Mouse (Mus musculus) MEL (cell line): ENCODE data around the gene Fgf3. TPM values are rescaled to one million over a fixed set of nuclear protein-coding genes. Genes with fewer than 3 reads are reported as not detected.

Experiments used
- DNase-seq: peaks from one replicate; pipeline ENCODE4 v3.0.0; 2011; ENCODE audit warnings: low read depth, low spot score
- H3K27ac ChIP-seq: 2 replicates; pipeline ENCODE4 v1.5.1; 2012; ENCODE audit warnings: low read depth, mild to moderate bottlenecking, control low read depth, low read length, moderate library complexity; ENCODE audit not compliant: control insufficient read depth
- H3K27me3 ChIP-seq, 2 experiments: fragments of 150-350 bp in 1 of 2; sonication (generic) in 1 of 2; 2 replicates each; pipeline ENCODE4 v1.6.1; 2012; ENCODE audit warnings: low read length in 2 of 2, mild to moderate bottlenecking in 2 of 2, improper control_type of control experiment in 1 of 2, moderate library complexity in 1 of 2; ENCODE audit not compliant: insufficient read depth in 2 of 2, control insufficient read depth in 1 of 2
- H3K36me3 ChIP-seq, 2 experiments: 2 replicates each; pipeline ENCODE4 v1.6.1; 2012 to 2014; ENCODE audit warnings: low read length in 2 of 2, improper control_type of control experiment in 1 of 2, inconsistent platforms in 1 of 2, mild to moderate bottlenecking in 1 of 2; ENCODE audit not compliant: insufficient read depth in 2 of 2, control insufficient read depth in 1 of 2
- H3K4me1 ChIP-seq, 2 experiments: fragments of 150-350 bp in 1 of 2; sonication (generic) in 1 of 2; 2 replicates each; pipeline ENCODE4 v1.6.1; 2012; ENCODE audit warnings: low read length in 2 of 2, improper control_type of control experiment in 1 of 2, mild to moderate bottlenecking in 1 of 2; ENCODE audit not compliant: insufficient read depth in 2 of 2, control insufficient read depth in 1 of 2
- H3K4me3 ChIP-seq, 2 experiments: fragments of 150-350 bp in 1 of 2; sonication (generic) in 1 of 2; 2 replicates each; pipeline ENCODE4 v1.5.1; 2012; ENCODE audit warnings: low read depth in 2 of 2, low read length in 2 of 2, mild to moderate bottlenecking in 2 of 2, moderate library complexity in 2 of 2, control low read depth in 1 of 2, improper control_type of control experiment in 1 of 2; ENCODE audit not compliant: control insufficient read depth in 1 of 2, insufficient read depth in 1 of 2
- H3K79me2 ChIP-seq: 2 replicates; pipeline ENCODE4 v1.6.1; 2012; ENCODE audit warnings: mild to moderate bottlenecking, low read length, moderate library complexity; ENCODE audit not compliant: control insufficient read depth, poor library complexity, insufficient read depth
- H3K9ac ChIP-seq: 2 replicates; pipeline ENCODE4 v1.6.1; 2012; ENCODE audit warnings: low read depth, mild to moderate bottlenecking, control low read depth, low read length, moderate library complexity; ENCODE audit not compliant: control insufficient read depth, poor library complexity, severe bottlenecking
- H3K9me3 ChIP-seq: fragments of 150-350 bp; sonication (generic); replicated peaks from 2 replicates; pipeline ENCODE4 v1.6.1; 2012; ENCODE audit warnings: mild to moderate bottlenecking, low read length, improper control_type of control experiment, moderate library complexity; ENCODE audit not compliant: insufficient read depth
- BHLHE40 ChIP-seq: IDR thresholded peaks from 2 replicates; pipeline ENCODE4 v1.6.1; 2012; ENCODE audit warnings: low read depth, mild to moderate bottlenecking, inconsistent platforms, low read length, improper control_type of control experiment, borderline replicate concordance
- CHD1 ChIP-seq: IDR thresholded peaks from 2 replicates; pipeline ENCODE4 v1.6.1; 2012; ENCODE audit warnings: low read depth, mild to moderate bottlenecking, inconsistent platforms, low read length, improper control_type of control experiment
- CHD2 ChIP-seq: IDR thresholded peaks from 2 replicates; pipeline ENCODE4 v1.6.1; 2011; ENCODE audit warnings: low read length, improper control_type of control experiment
- CTCF ChIP-seq, 3 experiments: IDR thresholded peaks in 2 of 3; conservative IDR thresholded peaks in 1 of 3; 2 replicates each; pipeline ENCODE4 v1.5.1; 2011 to 2012; ENCODE audit warnings: low read length in 3 of 3, low read depth in 2 of 3, mild to moderate bottlenecking in 2 of 3, improper control_type of control experiment in 1 of 3, inconsistent platforms in 1 of 3, mixed read lengths in 1 of 3, moderate library complexity in 1 of 3; ENCODE audit not compliant: control insufficient read depth in 1 of 3, insufficient read depth in 1 of 3, poor library complexity in 1 of 3, severe bottlenecking in 1 of 3
- E2F4 ChIP-seq: IDR thresholded peaks from 2 replicates; pipeline ENCODE4 v1.6.1; 2011; ENCODE audit warnings: low read depth, low read length, improper control_type of control experiment, borderline replicate concordance
- ELF1 ChIP-seq: IDR thresholded peaks from 2 replicates; pipeline ENCODE4 v1.6.1; 2014; ENCODE audit warnings: low read depth, mild to moderate bottlenecking, inconsistent platforms, low read length, improper control_type of control experiment, moderate library complexity
- EP300 ChIP-seq, 2 experiments: IDR thresholded peaks; 2 replicates each; pipeline ENCODE4 v1.6.1; 2011; ENCODE audit warnings: improper control_type of control experiment in 2 of 2, low read length in 2 of 2, low read depth in 1 of 2, mild to moderate bottlenecking in 1 of 2
- GATA1 ChIP-seq: IDR thresholded peaks from 2 replicates; pipeline ENCODE4 v1.6.1; 2011; ENCODE audit warnings: low read depth, low read length, improper control_type of control experiment
- HCFC1 ChIP-seq: IDR thresholded peaks from 2 replicates; pipeline ENCODE4 v1.6.1; 2012; ENCODE audit warnings: low read depth, mild to moderate bottlenecking, inconsistent platforms, low read length, improper control_type of control experiment, moderate library complexity
- MAX ChIP-seq: IDR thresholded peaks from 2 replicates; pipeline ENCODE4 v1.6.1; 2011; ENCODE audit warnings: low read length, improper control_type of control experiment
- MAZ ChIP-seq: IDR thresholded peaks from 2 replicates; pipeline ENCODE4 v1.6.1; 2012; ENCODE audit warnings: low read depth, mild to moderate bottlenecking, inconsistent platforms, low read length, improper control_type of control experiment
- MXI1 ChIP-seq: IDR thresholded peaks from 2 replicates; pipeline ENCODE4 v1.6.1; 2011; ENCODE audit warnings: mild to moderate bottlenecking, low read depth, low read length, improper control_type of control experiment
- MYB ChIP-seq: IDR thresholded peaks from 2 replicates; pipeline ENCODE4 v1.6.1; 2011; ENCODE audit warnings: mild to moderate bottlenecking, low read depth, low read length, improper control_type of control experiment
- MYC ChIP-seq: IDR thresholded peaks from 2 replicates; pipeline ENCODE4 v1.6.1; 2011; ENCODE audit warnings: low read depth, mild to moderate bottlenecking, low read length, improper control_type of control experiment, moderate library complexity
- NRF1 ChIP-seq: IDR thresholded peaks from 2 replicates; pipeline ENCODE4 v1.6.1; 2014; ENCODE audit warnings: low read depth, mild to moderate bottlenecking, inconsistent platforms, low read length, improper control_type of control experiment, moderate library complexity; ENCODE audit not compliant: poor library complexity, insufficient read depth, severe bottlenecking
- POLR2A ChIP-seq, 2 experiments: IDR thresholded peaks; 2 replicates each; pipeline ENCODE4 v1.6.1; 2011 to 2012; ENCODE audit warnings: low read length in 2 of 2, mild to moderate bottlenecking in 2 of 2, control low read depth in 1 of 2, improper control_type of control experiment in 1 of 2, low read depth in 1 of 2, moderate library complexity in 1 of 2; ENCODE audit not compliant: control insufficient read depth in 1 of 2, insufficient read depth in 1 of 2, poor library complexity in 1 of 2
- SMC3 ChIP-seq: IDR thresholded peaks from 2 replicates; pipeline ENCODE4 v1.6.1; 2011; ENCODE audit warnings: low read depth, low read length, improper control_type of control experiment
- TBP ChIP-seq: IDR thresholded peaks from 2 replicates; pipeline ENCODE4 v1.8.0; 2011; ENCODE audit warnings: low read depth, low read length, improper control_type of control experiment
- USF1 ChIP-seq: IDR thresholded peaks from 2 replicates; pipeline ENCODE4 v1.6.1; 2014; ENCODE audit warnings: low read depth, mild to moderate bottlenecking, inconsistent platforms, low read length, improper control_type of control experiment, moderate library complexity
- ZC3H11A ChIP-seq: IDR thresholded peaks from 2 replicates; pipeline ENCODE4 v1.6.1; 2012; ENCODE audit warnings: low read depth, mild to moderate bottlenecking, inconsistent platforms, low read length, improper control_type of control experiment
- ZKSCAN1 ChIP-seq: IDR thresholded peaks from 2 replicates; pipeline ENCODE4 v1.6.1; 2012; ENCODE audit warnings: low read depth, mild to moderate bottlenecking, inconsistent platforms, low read length, improper control_type of control experiment, moderate library complexity
- ZMIZ1 ChIP-seq: IDR thresholded peaks from 2 replicates; pipeline ENCODE4 v1.6.1; 2012; ENCODE audit warnings: low read depth, mild to moderate bottlenecking, inconsistent platforms, low read length, improper control_type of control experiment, moderate library complexity
- polyA plus RNA-seq, 2 experiments: library from polyadenylated mRNA; stranded (reverse) in 1 of 2; unstranded in 1 of 2; fragments of >175 nt in 1 of 2; fragments of >200 nt in 1 of 2; gene quantifications; 2 replicates each; pipeline versions ENCODE4 v1.2.1 to v1.2.4; 2012; ENCODE audit warnings: low replicate concordance in 2 of 2, low read depth in 1 of 2; ENCODE audit not compliant: insufficient read length in 2 of 2, insufficient read depth in 1 of 2, missing spikeins in 1 of 2
- total RNA-seq: library from RNA; depleted of rRNA; stranded (reverse); fragments of 300-350 nt; gene quantifications from 2 replicates; pipeline ENCODE4 v1.2.3, GENCODE M21; 2012

Fgf3 gene
- total and polyA plus RNA-seq, 3 experiments: not detected

GRCm38 (mm10) chr7:144789601-144790556 lies 48.0 kb upstream of the Fgf3 start:
- DNase-seq: no peak
- Histone ChIP-seq H3K9ac (no peak overlapping the region), H3K9me3 (no peaks in the 10 kb centered on the region), H3K27ac (no peak overlapping the region), H3K36me3 (no peaks in the 10 kb centered on the region; a peak in 1 of 4 replicates), H3K27me3 (no peaks in the 10 kb centered on the region), H3K4me1 (peaks cover 0 to 5% of the 10 kb centered on the region in 2 experiments; a peak in 2 of 4 replicates), H3K4me3 (no peak overlapping the region), H3K79me2 (no peaks in the 10 kb centered on the region)
- no peak for TF ChIP-seq ZC3H11A
- no peak for TF ChIP-seq CHD2
- TF ChIP-seq MYC: no peak
- TF ChIP-seq POLR2A (IDR thresholded peaks at IDR 0.05; ENCODE audit: control insufficient read depth in 1 of 2, insufficient read depth in 1 of 2, low read depth in 1 of 2, low read length in 2 of 2, poor library complexity in 1 of 2): no peak
- TF ChIP-seq CHD1: no peak
- TF ChIP-seq ZKSCAN1: no peak
- TF ChIP-seq MAX: no peak
- no peak for TF ChIP-seq EP300 (IDR thresholded peaks at IDR 0.05; ENCODE audit: low read depth in 1 of 2, low read length in 2 of 2)
- TF ChIP-seq MAZ: no peak
- TF ChIP-seq HCFC1: no peak
- no peak for TF ChIP-seq MYB
- no peak for TF ChIP-seq E2F4
- no peak for TF ChIP-seq MXI1
- TF ChIP-seq BHLHE40: no peak
- TF ChIP-seq SMC3: no peak

DNA sequence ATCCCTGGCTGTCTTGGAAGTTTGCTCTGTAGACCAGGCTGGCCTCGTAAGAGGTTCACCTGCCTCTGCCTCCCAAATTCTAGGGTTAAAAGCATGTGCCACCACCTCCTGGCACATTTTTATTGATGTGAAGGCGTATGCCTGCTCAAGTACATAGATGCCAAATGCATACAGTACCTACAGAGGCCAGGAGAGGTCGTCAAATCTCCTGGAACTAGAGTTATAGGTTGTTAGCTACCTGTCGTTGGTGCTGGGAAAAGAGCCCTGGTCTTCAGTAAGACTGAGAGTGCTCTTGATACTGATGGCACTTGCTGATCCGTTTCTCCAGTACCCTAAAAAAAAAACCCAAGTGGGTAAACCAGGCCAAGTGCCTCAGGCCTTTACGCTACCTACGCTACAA lies 46.5 kb upstream of the Fgf3 start:
- Histone ChIP-seq H3K79me2 (no peaks in the 10 kb centered on the region), H3K27ac (no peak overlapping the region), H3K27me3 (no peaks in the 10 kb centered on the region), H3K36me3 (no peaks in the 10 kb centered on the region), H3K4me3 (no peak overlapping the region), H3K9ac (no peak overlapping the region), H3K9me3 (no peaks in the 10 kb centered on the region), H3K4me1 (no peaks in the 10 kb centered on the region)
- TF ChIP-seq ZMIZ1 (no peak), MYC (no peak), ZKSCAN1 (no peak), NRF1 (no peak), CTCF (IDR thresholded peaks at IDR 0.05 in 2 of 3, conservative IDR thresholded peaks at IDR 0.05 in 1 of 3; ENCODE audit: control insufficient read depth in 1 of 3, insufficient read depth in 1 of 3, low read depth in 2 of 3, low read length in 3 of 3, poor library complexity in 1 of 3, severe bottlenecking in 1 of 3) (no peak), MAZ (no peak), USF1 (no peak), GATA1 (no peak), TBP (no peak), SMC3 (no peak), EP300 (IDR thresholded peaks at IDR 0.05; ENCODE audit: low read depth in 1 of 2, low read length in 2 of 2) (no peak), HCFC1 (no peak), ELF1 (no peak)
- DNase-seq: no peak
